Mouse (Mus musculus) urinary bladder, postnatal 4 days (tissue): ENCODE data around the gene Rfx2.

Source experiments
- DNase-seq, 2 experiments: peaks; one replicate each; pipeline ENCODE4 v3.0.0; 2021 to 2022; ENCODE audit warnings: low spot score in 2 of 2

Gene Rfx2

DNA sequence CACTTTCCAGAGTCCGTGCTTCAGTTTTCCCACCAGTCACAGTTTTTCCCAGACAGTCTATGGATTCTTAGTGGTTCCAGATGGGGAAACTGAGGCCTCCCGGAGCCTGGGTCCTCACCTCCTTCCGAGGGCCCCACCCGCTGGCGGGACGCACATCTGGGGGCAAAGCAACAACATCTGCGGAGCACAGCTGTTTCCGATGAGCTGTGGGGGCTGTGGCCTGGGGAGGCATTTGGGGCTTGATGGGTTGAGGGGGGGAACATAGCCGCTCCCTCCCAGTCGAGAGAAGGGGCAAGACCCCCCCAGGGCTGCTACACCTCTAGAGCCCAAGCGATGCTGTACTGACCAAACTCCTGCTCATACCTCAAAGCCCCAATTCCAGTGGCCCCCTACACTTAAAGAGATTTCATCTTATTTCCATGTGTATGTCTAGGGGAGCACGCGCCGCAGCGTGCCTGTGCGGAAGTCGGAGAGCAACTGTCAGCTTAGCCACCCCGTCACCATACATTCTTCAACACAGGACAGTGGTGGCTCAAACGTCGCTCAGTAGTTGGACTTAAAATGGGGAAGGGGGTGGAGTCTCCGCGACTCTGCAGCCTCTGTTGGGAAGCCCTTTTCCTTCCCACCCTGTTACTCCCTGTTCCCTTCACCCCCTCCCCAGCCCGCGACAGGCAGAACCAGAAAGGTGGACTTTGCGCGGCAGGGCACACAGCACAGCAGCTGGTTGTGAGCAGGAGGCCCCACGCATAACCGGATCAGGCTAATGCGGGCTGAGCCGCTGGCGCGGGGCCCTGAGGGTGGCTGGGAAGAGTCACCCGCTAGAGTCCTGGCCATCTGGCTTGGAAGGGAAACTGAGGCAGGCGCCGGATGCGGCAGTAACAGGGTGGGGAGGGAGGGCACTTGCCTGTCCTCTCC lies 76.3 kb downstream of the Rfx2 start:
- no peak for DNase-seq

DNA sequence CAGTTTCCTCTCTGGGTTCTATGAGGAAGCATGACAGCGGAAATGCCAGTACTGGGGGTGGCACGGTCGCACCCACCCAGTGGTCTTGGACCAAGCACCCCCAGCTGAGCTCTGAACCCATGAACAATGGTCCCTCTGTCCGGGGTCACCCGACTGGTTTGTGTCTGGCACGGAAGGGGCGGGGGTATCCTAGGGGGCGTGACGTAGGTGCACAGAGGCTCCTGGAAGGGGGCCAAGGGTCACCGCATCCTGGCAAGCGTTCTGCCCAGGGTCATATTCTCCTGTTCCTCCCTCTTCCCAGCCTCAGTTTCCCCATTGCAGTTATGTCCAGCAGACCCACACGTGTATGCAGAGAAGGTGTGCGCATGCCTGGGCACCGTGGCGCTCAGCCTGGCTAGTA lies 77.4 kb downstream of the Rfx2 start:
- DNase-seq: no peak

- DNase-seq: peak in 1 of 2 experiments; percentile 49
Measured at GRCm38 (mm10) chr17:56751404-56752072, 79.3 kb downstream of the Rfx2 start.

GRCm38 (mm10) chr17:56744173-56744572 lies 86.6 kb downstream of the Rfx2 start:
- no peak for DNase-seq

DNA sequence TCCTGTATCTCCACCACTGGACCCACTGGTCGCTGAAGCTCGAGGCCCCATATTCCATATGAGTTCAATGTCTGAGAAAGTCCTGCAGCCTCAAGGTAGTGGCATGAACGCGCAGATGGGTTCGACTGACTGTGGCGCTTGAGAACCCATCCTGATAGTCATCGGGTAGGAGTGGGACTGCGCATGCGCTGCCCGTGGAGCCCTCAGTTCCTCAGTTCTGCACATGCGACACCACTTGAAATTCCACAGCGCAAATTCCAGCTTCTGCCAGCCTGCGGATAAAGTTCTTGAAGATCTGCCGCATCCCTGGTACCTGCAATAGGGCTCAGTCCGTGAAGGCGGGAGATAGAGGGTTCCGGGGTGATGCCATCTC lies 90.0 kb downstream of the Rfx2 start:
- DNase-seq: no peak

- DNase-seq: no peak
Measured at GRCm38 (mm10) chr17:56740118-56740787, 90.6 kb downstream of the Rfx2 start.

GRCm38 (mm10) chr17:56738221-56738620 lies 92.6 kb downstream of the Rfx2 start:
- DNase-seq: no peak

DNA sequence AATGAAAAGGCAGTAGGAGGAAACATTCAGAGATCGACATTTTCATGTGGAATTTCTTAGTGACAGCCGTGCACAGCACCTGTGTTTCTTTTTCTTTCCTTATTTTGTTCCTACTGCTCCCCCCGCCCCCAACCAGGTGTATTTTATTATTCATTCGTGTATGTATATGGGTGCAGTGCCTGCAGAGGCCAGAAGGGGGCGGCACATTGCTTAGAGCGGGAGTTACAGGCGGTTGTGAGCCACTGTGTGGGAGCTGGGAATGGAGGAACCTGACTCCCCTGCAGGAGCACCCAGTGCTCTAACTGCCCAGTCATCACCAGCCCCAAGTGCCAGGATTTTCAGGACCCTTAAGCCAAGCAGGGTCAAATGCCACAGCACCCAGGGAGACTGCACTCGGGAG lies 94.3 kb downstream of the Rfx2 start:
- DNase-seq: no peak

DNA sequence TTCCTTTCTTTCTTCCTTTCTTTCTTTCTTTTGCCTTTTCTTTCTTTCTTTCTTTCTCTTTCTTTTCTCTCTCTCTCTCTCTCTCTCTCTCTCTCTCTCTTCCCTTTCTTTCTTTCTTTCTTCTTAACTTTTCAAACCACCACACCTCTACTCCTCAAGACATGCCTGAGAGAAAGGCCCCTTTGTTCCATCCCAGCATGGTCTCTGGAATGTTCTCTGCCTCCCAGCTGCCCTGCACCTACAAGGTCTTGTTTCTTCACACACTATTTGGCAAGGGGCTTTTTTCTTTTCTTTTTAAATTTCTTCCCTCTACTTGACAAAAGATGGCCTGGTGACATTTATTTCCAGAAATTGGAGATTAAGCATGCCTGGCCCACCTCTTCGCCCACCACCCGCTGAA lies 101.2 kb downstream of the Rfx2 start:
- no peak for DNase-seq

GRCm38 (mm10) chr17:56729151-56729550 lies 101.7 kb downstream of the Rfx2 start:
- DNase-seq: no peak

GRCm38 (mm10) chr17:56728117-56728516 lies 102.7 kb downstream of the Rfx2 start:
- peak; percentile 48 to 71 for DNase-seq

GRCm38 (mm10) chr17:56727659-56728058 lies 103.2 kb downstream of the Rfx2 start:
- DNase-seq: no peak

- no peak for DNase-seq
Measured at GRCm38 (mm10) chr17:56727029-56727649, 103.7 kb downstream of the Rfx2 start.
